Mouse (Mus musculus) limb, embryonic 15.5 days (tissue): ENCODE results near the gene Fyn. TPM values are rescaled to one million over a fixed set of nuclear protein-coding genes. Genes with fewer than 3 reads are reported as not detected.
A peak's percentile ranks its signal among the peaks of the same experiment; 100 is the strongest.

Experiments
- ATAC-seq: fragments of 200-750 bp; cut with Nextera tagmentation; 2 replicates; pipeline ENCODE4 v1.8.0; 2017; ENCODE audit warnings: low read depth, moderate TSS enrichment; ENCODE audit not compliant: insufficient number of reproducible peaks, low FRiP score, low TSS enrichment
- H3K27ac ChIP-seq: fragments of 300-500 bp; sonication (generic); 2 replicates; pipeline ENCODE4 v1.5.1; 2015; ENCODE audit warnings: moderate library complexity, mild to moderate bottlenecking, inconsistent platforms
- H3K27me3 ChIP-seq: fragments of 300-500 bp; sonication (generic); 2 replicates; pipeline ENCODE4 v1.6.1; 2015; ENCODE audit warnings: inconsistent platforms
- H3K36me3 ChIP-seq: fragments of 300-500 bp; sonication (generic); 2 replicates; pipeline ENCODE4 v1.6.1; 2015; ENCODE audit warnings: inconsistent platforms
- H3K4me1 ChIP-seq: fragments of 300-500 bp; sonication (generic); 2 replicates; pipeline ENCODE4 v1.6.1; 2015; ENCODE audit warnings: inconsistent platforms
- H3K4me2 ChIP-seq: fragments of 300-500 bp; sonication (generic); 2 replicates; pipeline ENCODE4 v1.6.1; 2015; ENCODE audit warnings: mild to moderate bottlenecking, inconsistent platforms
- H3K4me3 ChIP-seq: fragments of 300-500 bp; sonication (generic); 2 replicates; pipeline ENCODE4 v1.5.1; 2015; ENCODE audit warnings: mild to moderate bottlenecking, inconsistent platforms
- H3K9ac ChIP-seq: fragments of 300-500 bp; sonication (generic); 2 replicates; pipeline ENCODE4 v1.6.1; 2015; ENCODE audit warnings: inconsistent platforms
- H3K9me3 ChIP-seq: fragments of 300-500 bp; sonication (generic); 2 replicates; pipeline ENCODE4 v1.6.1; 2016; ENCODE audit warnings: inconsistent platforms
- WGBS: fragments of 180-500 bp; shearing (Covaris S2); methylation state at CpG from one replicate; pipeline ENCODE4 v1.1.7; 2015; 5-methylcytosine and 5-hydroxymethylcytosine counted together
- polyA plus RNA-seq: library from polyadenylated mRNA; unstranded; fragments of >200 nt; fragmentation: Nextera tagmentation; extraction: Ambion mirVana; gene quantifications from 2 replicates; pipeline ENCODE4 v1.2.1, GENCODE M21; 2015

Gene Fyn
- 34.5 and 38.6 TPM in 2 replicates for polyA plus RNA-seq

GRCm38 (mm10) chr10:39368572-39369135, at the start of gene Fyn:
Gene Fyn, plus strand, starts transcription at chr10:39368855.
- no peaks in the 10 kb centered on the region for H3K27me3 ChIP-seq
- no peak for ATAC-seq
- peaks cover 19% of the 10 kb centered on the region for H3K4me1 ChIP-seq
- peak within 1 kb of the TSS; percentile 78 for H3K4me2 ChIP-seq
- peak within 1 kb of the TSS; percentile 72 for H3K4me3 ChIP-seq
- peak within 1 kb of the TSS; percentile 78 for H3K9ac ChIP-seq
- H3K27ac ChIP-seq: peak within 1 kb of the TSS; percentile 92
- WGBS: 33% methylated on average over 8 of the region's 8 CpGs
- no peaks in the 10 kb centered on the region for H3K9me3 ChIP-seq
- H3K36me3 ChIP-seq: no peaks in the 10 kb centered on the region

GRCm38 (mm10) chr10:39320798-39321622, 47.6 kb upstream of the Fyn start:
- peaks cover 17% of the 10 kb centered on the region for H3K4me1 ChIP-seq
- H3K9me3 ChIP-seq: no peaks in the 10 kb centered on the region
- H3K27me3 ChIP-seq: no peaks in the 10 kb centered on the region
- H3K4me2 ChIP-seq: peak overlapping the region; percentile 22
- peak overlapping the region; percentile 47; the same call in 1 of the 2 replicates for H3K27ac ChIP-seq
- ATAC-seq: no peak
- no peak overlapping the region for H3K4me3 ChIP-seq
- H3K36me3 ChIP-seq: no peaks in the 10 kb centered on the region
- 38% methylated on average over 17 of the region's 17 CpGs for WGBS
- no peak overlapping the region for H3K9ac ChIP-seq

GRCm38 (mm10) chr10:39321623-39321985, 47.1 kb upstream of the Fyn start:
- Histone ChIP-seq H3K27me3 (no peaks in the 10 kb centered on the region), H3K4me1 (peaks cover 17% of the 10 kb centered on the region), H3K9me3 (no peaks in the 10 kb centered on the region), H3K4me2 (peak overlapping the region; percentile 22), H3K36me3 (no peaks in the 10 kb centered on the region), H3K4me3 (no peak overlapping the region), H3K9ac (no peak overlapping the region), H3K27ac (0 out of 2 replicates have a peak overlapping the region, but pooled peaks have one; percentile 47)
- ATAC-seq: no peak
- 54% methylated on average over 9 of the region's 9 CpGs for WGBS

GRCm38 (mm10) chr10:39322143-39322542, 46.5 kb upstream of the Fyn start:
- no peak overlapping the region for H3K9ac ChIP-seq
- H3K36me3 ChIP-seq: no peaks in the 10 kb centered on the region
- H3K4me3 ChIP-seq: no peak overlapping the region
- H3K27me3 ChIP-seq: no peaks in the 10 kb centered on the region
- peak overlapping the region; percentile 47 for H3K27ac ChIP-seq
- no peaks in the 10 kb centered on the region for H3K9me3 ChIP-seq
- WGBS: 50% methylated on average over 4 of the region's 4 CpGs
- no peak overlapping the region for H3K4me2 ChIP-seq
- peaks cover 17% of the 10 kb centered on the region for H3K4me1 ChIP-seq
- no peak for ATAC-seq

GRCm38 (mm10) chr10:39324291-39324690, 44.4 kb upstream of the Fyn start:
- 77% methylated on average over 2 of the region's 2 CpGs for WGBS
- no peaks in the 10 kb centered on the region for H3K27me3 ChIP-seq
- no peak overlapping the region for H3K9ac ChIP-seq
- H3K36me3 ChIP-seq: no peaks in the 10 kb centered on the region
- no peak overlapping the region for H3K4me3 ChIP-seq
- H3K9me3 ChIP-seq: no peaks in the 10 kb centered on the region
- H3K4me2 ChIP-seq: no peak overlapping the region
- no peak overlapping the region for H3K27ac ChIP-seq
- no peak for ATAC-seq
- peaks cover 17% of the 10 kb centered on the region for H3K4me1 ChIP-seq

GRCm38 (mm10) chr10:39328661-39329060, 40.0 kb upstream of the Fyn start:
- H3K4me1 ChIP-seq: no peaks in the 10 kb centered on the region
- no peak overlapping the region for H3K4me3 ChIP-seq
- H3K27ac ChIP-seq: no peak overlapping the region
- H3K36me3 ChIP-seq: no peaks in the 10 kb centered on the region
- H3K4me2 ChIP-seq: no peak overlapping the region
- ATAC-seq: no peak
- H3K27me3 ChIP-seq: no peaks in the 10 kb centered on the region
- H3K9ac ChIP-seq: no peak overlapping the region
- H3K9me3 ChIP-seq: 0 out of 2 replicates have a peak, but pooled peaks cover 3% of the 10 kb centered on the region
- WGBS: 81% methylated on average over 2 of the region's 2 CpGs

GRCm38 (mm10) chr10:39334320-39334719, 34.3 kb upstream of the Fyn start:
- Histone ChIP-seq H3K27ac (no peak overlapping the region), H3K36me3 (no peaks in the 10 kb centered on the region), H3K27me3 (no peaks in the 10 kb centered on the region), H3K9me3 (0 out of 2 replicates have a peak, but pooled peaks cover 3% of the 10 kb centered on the region), H3K9ac (no peak overlapping the region), H3K4me3 (no peak overlapping the region), H3K4me1 (no peaks in the 10 kb centered on the region), H3K4me2 (no peak overlapping the region)
- no peak for ATAC-seq
- 35% methylated on average over 3 of the region's 3 CpGs for WGBS

- Histone ChIP-seq H3K27me3 (no peaks in the 10 kb centered on the region), H3K4me2 (no peak overlapping the region), H3K27ac (no peak overlapping the region), H3K9me3 (0 out of 2 replicates have a peak, but pooled peaks cover 3% of the 10 kb centered on the region), H3K9ac (no peak overlapping the region), H3K4me3 (no peak overlapping the region), H3K36me3 (no peaks in the 10 kb centered on the region), H3K4me1 (no peaks in the 10 kb centered on the region)
- ATAC-seq: no peak
These were observed 32.8 kb upstream of the Fyn start for GRCm38 (mm10) chr10:39335880-39336279.

GRCm38 (mm10) chr10:39339189-39339968, 29.3 kb upstream of the Fyn start:
- no peaks in the 10 kb centered on the region for H3K36me3 ChIP-seq
- no peaks in the 10 kb centered on the region for H3K4me1 ChIP-seq
- no peak overlapping the region for H3K4me2 ChIP-seq
- H3K4me3 ChIP-seq: no peak overlapping the region
- H3K27me3 ChIP-seq: no peaks in the 10 kb centered on the region
- no peak overlapping the region for H3K27ac ChIP-seq
- no peak for ATAC-seq
- WGBS: 69% methylated on average over 2 of the region's 2 CpGs
- no peaks in the 10 kb centered on the region for H3K9me3 ChIP-seq
- no peak overlapping the region for H3K9ac ChIP-seq

GRCm38 (mm10) chr10:39339969-39340236, 28.8 kb upstream of the Fyn start:
- 86% methylated on average over 2 of the region's 2 CpGs for WGBS

GRCm38 (mm10) chr10:39343551-39343950, 25.1 kb upstream of the Fyn start:
- no peak overlapping the region for H3K27ac ChIP-seq
- H3K4me1 ChIP-seq: no peaks in the 10 kb centered on the region
- H3K36me3 ChIP-seq: no peaks in the 10 kb centered on the region
- H3K4me2 ChIP-seq: no peak overlapping the region
- 64% methylated on average over 1 of the region's 1 CpGs for WGBS
- H3K9ac ChIP-seq: no peak overlapping the region
- ATAC-seq: no peak
- H3K27me3 ChIP-seq: no peaks in the 10 kb centered on the region
- H3K4me3 ChIP-seq: no peak overlapping the region
- H3K9me3 ChIP-seq: no peaks in the 10 kb centered on the region

More at GRCm38 (mm10) chr10:39339969-39340236, 28.8 kb upstream of the Fyn start:
- Histone ChIP-seq H3K4me3 (no peak overlapping the region), H3K4me1 (no peaks in the 10 kb centered on the region), H3K9ac (no peak overlapping the region), H3K4me2 (no peak overlapping the region), H3K9me3 (no peaks in the 10 kb centered on the region), H3K27ac (no peak overlapping the region), H3K27me3 (no peaks in the 10 kb centered on the region), H3K36me3 (no peaks in the 10 kb centered on the region)
- no peak for ATAC-seq

GRCm38 (mm10) chr10:39345921-39346320, 22.7 kb upstream of the Fyn start:
- Histone ChIP-seq H3K4me1 (no peaks in the 10 kb centered on the region), H3K4me3 (no peak overlapping the region), H3K9me3 (no peaks in the 10 kb centered on the region), H3K4me2 (no peak overlapping the region), H3K9ac (no peak overlapping the region), H3K27ac (no peak overlapping the region), H3K27me3 (no peaks in the 10 kb centered on the region), H3K36me3 (no peaks in the 10 kb centered on the region)
- 52% methylated on average over 1 of the region's 1 CpGs for WGBS
- ATAC-seq: no peak
